Comparison of ENCODE assay signal across 11 mouse cellular contexts in genomic region chr14:37104747-37105146, GRCm38 (mm10). TPM values are rescaled to one million over a fixed set of nuclear protein-coding genes. Genes with fewer than 3 reads are reported as not detected.
DNase-seq lines count a peak whose midpoint lies in the region; ATAC-seq and TF ChIP-seq lines count a peak whose summit lies in the region.
"Had no signal": no experiment of that assay in that cellular context is flagged by ENCODE, and none has a peak within 500 bp of the region (broad histone marks: within the 10 kb centered on the region; RNA-seq: fewer than 3 reads in every experiment).

No protein-coding gene starts in this region.

- 18% methylated on average over 5 of the region's 5 CpGs for WGBS in heart, adult 2 months
- 36% methylated on average over 5 of the region's 5 CpGs for WGBS in stomach, embryonic 14.5 days
- WGBS in stomach, postnatal 0 days: 18% methylated on average over 5 of the region's 5 CpGs
- 31% methylated on average over 5 of the region's 5 CpGs for WGBS in kidney, embryonic 15.5 days
- 78% methylated on average over 5 of the region's 5 CpGs for WGBS in thymus, adult 2 months

- H3K9me3 ChIP-seq in stomach, embryonic 14.5 days (ENCODE audit: control insufficient read depth, low read depth, low read length): no peaks in the 10 kb centered on the region
- H3K9me3 ChIP-seq in stomach, postnatal 0 days (ENCODE audit: control insufficient read depth, low read length): no peaks in the 10 kb centered on the region
- H3K9me3 ChIP-seq in kidney, embryonic 15.5 days (replicated peaks): no peaks in the 10 kb centered on the region

- no peaks in the 10 kb centered on the region for H3K79me2 ChIP-seq in heart, adult 2 months (replicated peaks; ENCODE audit: control insufficient read depth, insufficient read depth, low read length)

- no peak for TF ChIP-seq CTCF in heart, adult 2 months (IDR thresholded peaks at IDR 0.05)
- TF ChIP-seq CTCF in stomach, postnatal 0 days (IDR thresholded peaks at IDR 0.05; ENCODE audit: low read depth): no peak
- no peak for TF ChIP-seq CTCF in thymus, adult 2 months (IDR thresholded peaks at IDR 0.05; ENCODE audit: borderline replicate concordance, control insufficient read depth, extremely low read depth, insufficient read depth, low read length, poor library complexity)

- H3K9ac ChIP-seq in heart, adult 2 months (ENCODE audit: low read depth, low read length): no peak overlapping the region
- no peak overlapping the region for H3K9ac ChIP-seq in stomach, embryonic 14.5 days (replicated peaks; ENCODE audit: low read depth, low read length)
- H3K9ac ChIP-seq in stomach, postnatal 0 days (ENCODE audit: low read length): no peak overlapping the region
- H3K9ac ChIP-seq in kidney, embryonic 15.5 days: no peak overlapping the region

- TF ChIP-seq EP300 in heart, adult 2 months (IDR thresholded peaks at IDR 0.05; ENCODE audit: insufficient read depth, low read depth, low read length): no peak
- TF ChIP-seq EP300 in stomach, postnatal 0 days (optimal IDR thresholded peaks at IDR 0.05): no peak

- H3K36me3 ChIP-seq in heart, adult 2 months (ENCODE audit: control insufficient read depth, insufficient read depth, low read length): no peaks in the 10 kb centered on the region
- no peaks in the 10 kb centered on the region for H3K36me3 ChIP-seq in stomach, embryonic 14.5 days (ENCODE audit: control insufficient read depth, insufficient read depth, low read length)
- no peaks in the 10 kb centered on the region for H3K36me3 ChIP-seq in stomach, postnatal 0 days (ENCODE audit: control insufficient read depth, insufficient read depth, low read length)
- H3K36me3 ChIP-seq in kidney, embryonic 15.5 days: no peaks in the 10 kb centered on the region
- H3K36me3 ChIP-seq in thymus, adult 2 months (ENCODE audit: control insufficient read depth, insufficient read depth, low read length): no peaks in the 10 kb centered on the region

- H3K27ac ChIP-seq in heart, adult 2 months: no peak overlapping the region
- no peak overlapping the region for H3K27ac ChIP-seq in stomach, embryonic 14.5 days (ENCODE audit: low read length)
- no peak overlapping the region for H3K27ac ChIP-seq in stomach, postnatal 0 days (replicated peaks)
- peak overlapping the region; percentile 3; the same call in 1 of the 2 replicates for H3K27ac ChIP-seq in kidney, embryonic 15.5 days
- no peak overlapping the region for H3K27ac ChIP-seq in thymus, adult 2 months (ENCODE audit: control insufficient read depth, insufficient read depth, low read length)

- no peak for TF ChIP-seq POLR2A in heart, adult 2 months (IDR thresholded peaks at IDR 0.05; ENCODE audit: insufficient read depth, low read depth, low read length)
- TF ChIP-seq POLR2A in thymus, adult 2 months (IDR thresholded peaks at IDR 0.05; ENCODE audit: control insufficient read depth, extremely low read depth, insufficient read depth, low read length, poor library complexity): no peak

- intact Hi-C loops in heart, adult 2 months (cut with DNase I): no loop called here
- intact Hi-C loops in heart, postnatal 25 days (cut with DNase I): no loop called here

- peak; percentile 16 to 24 for DNase-seq in heart, adult 2 months
- DNase-seq in heart, postnatal 25 days (ENCODE audit: low spot score): no peak
- no peak for DNase-seq in stomach, postnatal 0 days (ENCODE audit: low spot score)
- peak; percentile 55 to 63 for DNase-seq in urinary bladder, postnatal 36 days (ENCODE audit: low spot score in 2 of 2)
- DNase-seq in cerebellum, adult 11 months: no peak
- DNase-seq in thymus, adult 2 months: no peak
- DNase-seq: gastrocnemius, postnatal 36 days had no signal

- H3K4me2 ChIP-seq in stomach, embryonic 14.5 days (replicated peaks; ENCODE audit: low read depth, low read length): no peak overlapping the region
- no peak overlapping the region for H3K4me2 ChIP-seq in stomach, postnatal 0 days (replicated peaks; ENCODE audit: low read depth)
- H3K4me2 ChIP-seq in kidney, embryonic 15.5 days: no peak overlapping the region

- H3K4me3 ChIP-seq in heart, adult 2 months: no peak overlapping the region
- no peak overlapping the region for H3K4me3 ChIP-seq in stomach, embryonic 14.5 days (ENCODE audit: low read depth, low read length)
- H3K4me3 ChIP-seq in stomach, postnatal 0 days (ENCODE audit: low read depth, low read length): no peak overlapping the region
- H3K4me3 ChIP-seq in kidney, embryonic 15.5 days (replicated peaks): no peak overlapping the region
- H3K4me3 ChIP-seq in thymus, adult 2 months (ENCODE audit: control insufficient read depth, insufficient read depth, low read length): no peak overlapping the region

- H3K4me1 ChIP-seq in heart, adult 2 months (ENCODE audit: control insufficient read depth, insufficient read depth, low read length): peaks cover 4% of the 10 kb centered on the region
- H3K4me1 ChIP-seq in stomach, embryonic 14.5 days (ENCODE audit: control insufficient read depth, insufficient read depth, low read length): 0 out of 2 replicates have a peak, but pooled peaks cover 3% of the 10 kb centered on the region
- H3K4me1 ChIP-seq in stomach, postnatal 0 days (replicated peaks; ENCODE audit: control insufficient read depth, insufficient read depth): no peaks in the 10 kb centered on the region
- H3K4me1 ChIP-seq in kidney, embryonic 15.5 days: 0 out of 2 replicates have a peak, but pooled peaks cover 2% of the 10 kb centered on the region
- no peaks in the 10 kb centered on the region for H3K4me1 ChIP-seq in thymus, adult 2 months (replicated peaks; ENCODE audit: control insufficient read depth, insufficient read depth, low read length)

- ATAC-seq in stomach, embryonic 14.5 days (ENCODE audit: insufficient number of reproducible peaks, insufficient read depth, low FRiP score, low read depth): peak; percentile 53; the same call in 1 of the 2 replicates
- ATAC-seq in stomach, postnatal 0 days (ENCODE audit: low FRiP score, low TSS enrichment): no peak
- ATAC-seq in kidney, embryonic 15.5 days (replicated peaks; ENCODE audit: low FRiP score): peak; percentile 81

- no peaks in the 10 kb centered on the region for H3K27me3 ChIP-seq in heart, adult 2 months (ENCODE audit: control insufficient read depth, insufficient read depth, low read length)
- H3K27me3 ChIP-seq in stomach, embryonic 14.5 days (ENCODE audit: control insufficient read depth, insufficient read depth, low read length): no peaks in the 10 kb centered on the region
- H3K27me3 ChIP-seq in stomach, postnatal 0 days (ENCODE audit: control insufficient read depth, insufficient read depth, low read length): no peaks in the 10 kb centered on the region
- H3K27me3 ChIP-seq in kidney, embryonic 15.5 days: peaks cover 4% of the 10 kb centered on the region; the same call in 1 of the 2 replicates
- no peaks in the 10 kb centered on the region for H3K27me3 ChIP-seq in thymus, adult 2 months (ENCODE audit: control insufficient read depth, insufficient read depth, low read length)

RNA-seq across cellular contexts. Expression of gene Cdhr1, which starts 6.6 kb away (rescaled TPM):
- total RNA-seq in heart, adult 2 months (2021): under 1 TPM in 1 of 2 experiments, not detected in 1; 0.08 TPM
- 0.06 and 0.16 TPM in 2 replicates for polyA plus RNA-seq in heart, adult 2 months (2012; rRNA removed)
- under 1 TPM in 1 of 2 experiments, not detected in 1; 0.08 TPM for total RNA-seq in heart, postnatal 25 days (2021)
- 0.07 and 0.14 TPM in 2 replicates for polyA plus RNA-seq in stomach, embryonic 14.5 days (2014; fragmentation: Nextera tagmentation; extraction: Ambion mirVana)
- 0.25 and 0.33 TPM in 2 replicates for polyA plus RNA-seq in stomach, postnatal 0 days (2015; fragmentation: Nextera tagmentation; extraction: Ambion mirVana)
- polyA plus RNA-seq in kidney, embryonic 15.5 days (2015; fragmentation: Nextera tagmentation; extraction: Ambion mirVana): 2.7 and 3.1 TPM in 2 replicates
- polyA plus RNA-seq in thymus, adult 2 months (2012; rRNA removed): 6.8 and 7.2 TPM in 2 replicates
- total RNA-seq: CH12.LX; gastrocnemius, postnatal 36 days had no signal

RNA-seq across cellular contexts. Expression of gene 2610528A11Rik, which starts 9.1 kb away (rescaled TPM):
- total RNA-seq in heart, adult 2 months (2021): not detected
- polyA plus RNA-seq in heart, adult 2 months (2012; rRNA removed): 0.27 TPM in 1 of 2 replicates, not detected in the other
- under 1 TPM in 1 of 2 experiments, not detected in 1; 0.60 TPM for total RNA-seq in heart, postnatal 25 days (2021)
- polyA plus RNA-seq in stomach, embryonic 14.5 days (2014; fragmentation: Nextera tagmentation; extraction: Ambion mirVana): 0.88 and 2.9 TPM in 2 replicates
- 22.0 and 22.2 TPM in 2 replicates for polyA plus RNA-seq in stomach, postnatal 0 days (2015; fragmentation: Nextera tagmentation; extraction: Ambion mirVana)
- 0.71 and 3.1 TPM in 2 replicates for polyA plus RNA-seq in kidney, embryonic 15.5 days (2015; fragmentation: Nextera tagmentation; extraction: Ambion mirVana)
- 2.0 and 2.9 TPM in 2 replicates for polyA plus RNA-seq in thymus, adult 2 months (2012; rRNA removed)
- total RNA-seq: CH12.LX had no signal

RNA-seq across cellular contexts. Expression of gene Ghitm, which starts 30.3 kb away (rescaled TPM):
- total RNA-seq in heart, adult 2 months (2021): 100 to 1,000 TPM; 604 to 677 TPM
- polyA plus RNA-seq in heart, adult 2 months (2012; rRNA removed): 328 and 496 TPM in 2 replicates
- total RNA-seq in heart, postnatal 25 days (2021): 100 to 1,000 TPM; 636 to 638 TPM
- polyA plus RNA-seq in stomach, embryonic 14.5 days (2014; fragmentation: Nextera tagmentation; extraction: Ambion mirVana): 194 and 204 TPM in 2 replicates
- 184 and 198 TPM in 2 replicates for polyA plus RNA-seq in stomach, postnatal 0 days (2015; fragmentation: Nextera tagmentation; extraction: Ambion mirVana)
- polyA plus RNA-seq in kidney, embryonic 15.5 days (2015; fragmentation: Nextera tagmentation; extraction: Ambion mirVana): 229 TPM in 2 replicates
- 104 and 115 TPM in 2 replicates for polyA plus RNA-seq in thymus, adult 2 months (2012; rRNA removed)

RNA-seq across cellular contexts. Expression of gene Lrit2, which starts 37.0 kb away (rescaled TPM):
- total RNA-seq in heart, adult 2 months (2021): not detected
- not detected in 2 replicates for polyA plus RNA-seq in heart, adult 2 months (2012; rRNA removed)
- total RNA-seq in heart, postnatal 25 days (2021): not detected
- not detected in 2 replicates for polyA plus RNA-seq in stomach, embryonic 14.5 days (2014; fragmentation: Nextera tagmentation; extraction: Ambion mirVana)
- not detected in 2 replicates for polyA plus RNA-seq in stomach, postnatal 0 days (2015; fragmentation: Nextera tagmentation; extraction: Ambion mirVana)
- polyA plus RNA-seq in kidney, embryonic 15.5 days (2015; fragmentation: Nextera tagmentation; extraction: Ambion mirVana): not detected in 2 replicates
- 0.09 and 0.26 TPM in 2 replicates for polyA plus RNA-seq in thymus, adult 2 months (2012; rRNA removed)
- total RNA-seq: CH12.LX; gastrocnemius, postnatal 36 days had no signal
- polyA plus RNA-seq: small intestine, adult 2 months had no signal

RNA-seq across cellular contexts. Expression of gene Lrit1, which starts 50.1 kb away (rescaled TPM):
- total RNA-seq in heart, adult 2 months (2021): not detected
- not detected in 2 replicates for polyA plus RNA-seq in heart, adult 2 months (2012; rRNA removed)
- total RNA-seq in heart, postnatal 25 days (2021): not detected
- polyA plus RNA-seq in stomach, embryonic 14.5 days (2014; fragmentation: Nextera tagmentation; extraction: Ambion mirVana): not detected in 2 replicates
- not detected in 2 replicates for polyA plus RNA-seq in stomach, postnatal 0 days (2015; fragmentation: Nextera tagmentation; extraction: Ambion mirVana)
- not detected in 2 replicates for polyA plus RNA-seq in kidney, embryonic 15.5 days (2015; fragmentation: Nextera tagmentation; extraction: Ambion mirVana)
- polyA plus RNA-seq in thymus, adult 2 months (2012; rRNA removed): 0.04 TPM in 2 replicates
- total RNA-seq: CH12.LX; gastrocnemius, postnatal 36 days had no signal
- polyA plus RNA-seq: small intestine, adult 2 months had no signal

Comparison
In these comparisons a context has a peak if more than half of its experiments do, and no peak if none do; other contexts are left out.
1. DNase-seq: peak in heart, adult 2 months (2 of 2) and urinary bladder, postnatal 36 days (2 of 2); none in heart, postnatal 25 days (single experiment), stomach, postnatal 0 days (single experiment), cerebellum, adult 11 months (single experiment) and thymus, adult 2 months (single experiment).